Mouse (Mus musculus) heart, postnatal 4 days (tissue): ENCODE results near the gene Tenm4. TPM values are rescaled to one million over a fixed set of nuclear protein-coding genes. Genes with fewer than 3 reads are reported as not detected.
A peak's percentile ranks its signal among the peaks of the same experiment; 100 is the strongest.

Experiments
- DNase-seq: peaks from one replicate; pipeline ENCODE4 v3.0.0; 2021
- total RNA-seq, 2 experiments: library from RNA; stranded (reverse); gene quantifications; 2 replicates each; pipeline ENCODE4 v1.2.3; 2021

Tenm4 gene
- total RNA-seq, 2 experiments from 2014 or later = 8.3 to 8.7 TPM

- DNase-seq = no peak
Measured at GRCm38 (mm10) chr7:96341479-96341878, 170.4 kb downstream of the Tenm4 start.

- DNase-seq = no peak
Measured at GRCm38 (mm10) chr7:96342996-96343395, 171.9 kb downstream of the Tenm4 start.

- DNase-seq = no peak
Measured at GRCm38 (mm10) chr7:96343667-96344066, 172.6 kb downstream of the Tenm4 start.

GRCm38 (mm10) chr7:96352671-96353070 is 181.6 kb downstream of the Tenm4 start:
- no peak for DNase-seq

- no peak for DNase-seq
Measured at GRCm38 (mm10) chr7:96356285-96356811, 185.3 kb downstream of the Tenm4 start.

GRCm38 (mm10) chr7:96357550-96357949 is 186.5 kb downstream of the Tenm4 start:
- DNase-seq = peak; percentile 52

GRCm38 (mm10) chr7:96363311-96363710 is 192.3 kb downstream of the Tenm4 start:
- no peak for DNase-seq

- DNase-seq = no peak
Measured at GRCm38 (mm10) chr7:96369947-96370346, 198.9 kb downstream of the Tenm4 start.

- DNase-seq = peak; percentile 14
Measured at GRCm38 (mm10) chr7:96374004-96374663, 203.1 kb downstream of the Tenm4 start.

GRCm38 (mm10) chr7:96375507-96375906 is 204.5 kb downstream of the Tenm4 start:
- DNase-seq = no peak

- DNase-seq = no peak
Measured at GRCm38 (mm10) chr7:96383686-96384528, 212.9 kb downstream of the Tenm4 start.

GRCm38 (mm10) chr7:96384726-96385500 is 213.9 kb downstream of the Tenm4 start:
- DNase-seq = no peak

- no peak for DNase-seq
Measured at GRCm38 (mm10) chr7:96385850-96386249, 214.8 kb downstream of the Tenm4 start.

- no peak for DNase-seq
Measured at GRCm38 (mm10) chr7:96390034-96390670, 219.1 kb downstream of the Tenm4 start.

- DNase-seq = no peak
Measured at GRCm38 (mm10) chr7:96390894-96391293, 219.8 kb downstream of the Tenm4 start.

GRCm38 (mm10) chr7:96391797-96392472 is 220.9 kb downstream of the Tenm4 start:
- no peak for DNase-seq

- DNase-seq = no peak
Measured at GRCm38 (mm10) chr7:96392600-96392999, 221.6 kb downstream of the Tenm4 start.

GRCm38 (mm10) chr7:96397940-96398339 is 226.9 kb downstream of the Tenm4 start:
- DNase-seq = no peak

GRCm38 (mm10) chr7:96400411-96400810 is 229.4 kb downstream of the Tenm4 start:
- no peak for DNase-seq

- DNase-seq = no peak
Measured at GRCm38 (mm10) chr7:96406630-96407214, 235.7 kb downstream of the Tenm4 start.
